Mouse (Mus musculus): ENCODE measurements around the gene Abhd16b. TPM values are rescaled to one million over a fixed set of nuclear protein-coding genes. Genes with fewer than 3 reads are reported as not detected.

Gene Abhd16b
- polyA plus RNA-seq (2012; rRNA removed), result not detected in 2 replicates

DNA sequence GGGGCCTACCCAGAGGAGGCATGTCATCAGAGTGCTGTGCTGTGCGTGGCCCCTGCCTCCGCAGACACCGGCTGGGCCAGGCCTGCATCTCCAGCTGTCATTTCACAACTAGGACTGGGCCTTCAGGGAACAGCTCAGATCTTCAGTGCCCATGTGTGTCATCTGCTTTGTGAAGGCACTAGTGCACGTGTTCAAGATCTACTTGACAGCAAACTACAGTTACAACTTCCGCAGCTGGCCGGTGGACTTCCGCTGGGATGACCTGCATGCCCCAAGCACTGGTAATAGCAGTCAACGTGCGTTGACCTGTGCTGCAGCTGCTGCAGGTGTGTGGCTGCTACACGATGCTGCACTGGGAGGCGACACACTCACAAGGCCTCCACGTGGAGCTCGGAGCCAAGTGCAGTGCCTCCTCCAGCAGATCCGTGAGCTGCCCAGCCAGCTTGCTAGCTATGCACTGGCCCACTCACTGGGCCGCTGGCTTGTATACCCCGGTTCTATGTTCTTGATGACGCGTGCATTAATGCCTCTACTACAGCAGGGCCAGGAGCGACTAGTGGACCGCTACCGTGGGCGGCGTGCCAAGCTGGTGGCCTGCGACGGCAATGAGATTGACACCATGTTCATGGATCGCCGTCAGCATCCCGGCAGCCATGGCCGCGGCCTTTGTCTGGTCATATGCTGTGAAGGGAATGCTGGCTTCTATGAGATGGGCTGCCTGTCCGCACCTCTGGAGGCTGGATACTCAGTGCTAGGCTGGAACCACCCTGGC is at the start of gene Abhd16b:
Gene Abhd16b, plus strand, starts transcription at position 51 of the 772 bp plus-strand sequence.

DNA sequence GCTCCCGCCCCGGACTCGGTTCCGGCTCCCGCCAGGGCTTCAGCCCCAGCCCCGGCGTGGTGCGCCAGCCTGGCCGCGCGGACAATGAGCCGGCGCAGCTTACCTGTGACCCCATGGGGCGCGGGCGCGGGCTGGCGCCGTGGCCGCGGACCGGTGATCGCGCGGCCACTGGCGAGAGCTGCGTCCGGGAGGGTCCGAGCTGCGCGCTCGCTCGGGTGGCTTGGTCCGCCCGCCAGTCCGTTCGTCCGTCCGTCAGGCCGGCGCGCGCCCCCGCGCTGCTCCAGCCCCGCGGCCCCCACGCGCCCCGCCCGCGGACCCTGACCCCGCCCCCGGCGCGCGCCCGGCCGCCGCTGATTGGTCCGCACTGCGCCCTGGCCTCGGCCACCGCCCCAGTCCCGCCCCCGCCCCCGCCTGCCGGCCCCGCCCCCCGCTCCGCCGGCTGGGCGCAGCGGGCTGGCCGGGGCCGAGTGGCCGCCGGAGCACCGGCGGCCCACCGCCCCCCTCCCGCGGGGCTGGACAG is 33.8 kb upstream of the Abhd16b start, which contains the start of gene Zbtb46:
Gene Zbtb46, minus strand, starts transcription at position 274 of the 520 bp plus-strand sequence.

DNA sequence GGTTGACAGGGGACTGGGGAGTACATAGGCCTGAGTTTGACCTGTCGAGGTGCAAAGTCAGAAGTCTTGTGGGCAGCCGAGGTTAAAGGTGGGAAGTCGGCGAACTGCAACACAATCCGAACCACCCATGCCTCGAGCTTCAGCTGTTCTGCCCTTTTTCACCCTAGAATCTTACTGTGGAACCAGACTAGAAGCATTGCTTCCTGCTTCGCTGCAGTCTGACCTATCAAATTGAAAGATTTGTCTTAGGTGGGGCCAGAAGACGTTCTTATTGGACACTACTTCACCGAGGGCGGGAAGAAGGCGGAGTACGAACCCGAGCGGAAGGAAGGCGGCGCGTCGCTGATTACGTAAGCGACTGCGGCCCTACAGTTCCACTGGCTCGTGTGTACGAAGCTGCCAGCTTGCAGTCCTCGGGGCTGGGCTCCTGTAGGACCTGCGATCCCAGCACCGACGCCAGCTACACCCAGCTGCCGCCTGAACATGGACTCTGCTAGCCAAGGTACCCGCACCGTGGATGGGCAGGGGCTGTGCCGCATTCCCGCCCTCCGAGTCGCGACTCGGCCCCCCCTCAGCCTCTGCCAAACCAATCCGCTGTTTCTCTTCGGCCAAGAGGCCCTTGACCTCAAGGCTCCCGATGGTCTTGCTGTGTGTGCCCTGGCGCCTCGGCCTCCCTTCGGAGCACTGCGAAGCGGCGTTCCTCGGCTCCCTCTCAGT is 4.0 kb downstream of the Abhd16b start, which contains the start of gene Tpd52l2:
Gene Tpd52l2, plus strand, starts transcription at position 312 of the 717 bp plus-strand sequence.

DNA sequence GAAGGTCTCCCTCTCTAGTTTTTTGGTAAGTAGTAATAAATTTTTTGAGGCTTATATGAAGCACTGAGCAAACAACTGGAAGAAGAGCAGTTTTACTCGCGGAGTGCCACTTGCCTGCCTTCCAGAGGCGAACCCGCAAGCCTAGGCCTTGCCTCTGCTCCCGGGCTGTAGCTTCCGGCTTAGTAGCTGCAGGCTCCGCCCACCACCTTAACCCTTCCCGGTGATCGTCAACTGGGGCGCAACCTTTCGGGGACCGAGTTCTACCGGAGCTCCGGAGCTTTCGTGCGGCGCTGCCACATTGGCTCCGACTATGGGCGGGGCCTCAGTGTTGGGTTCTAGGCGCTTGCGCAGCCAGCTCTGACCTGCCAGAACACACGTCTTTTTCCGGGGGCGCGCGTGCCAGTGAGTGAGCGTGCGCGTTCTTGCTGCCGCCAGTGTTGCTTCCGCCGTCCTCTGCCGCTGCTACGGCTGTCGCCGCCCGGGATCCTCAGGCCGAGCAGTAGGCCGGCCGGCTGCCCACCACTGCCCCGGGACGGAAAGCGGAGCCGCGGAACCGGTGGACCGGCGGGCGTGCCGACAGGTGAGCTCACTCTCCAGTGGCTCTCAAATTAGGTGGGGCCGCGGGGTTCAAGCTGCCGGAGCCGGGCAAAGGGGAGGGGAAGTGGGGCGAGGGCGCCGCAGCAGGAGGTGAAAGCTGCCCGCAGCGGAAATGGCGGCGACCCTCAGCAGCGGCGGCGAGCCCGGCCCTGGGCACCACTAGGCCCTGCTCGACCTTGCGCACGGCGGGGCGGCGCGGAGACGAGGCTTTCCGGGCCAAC is 27.3 kb downstream of the Abhd16b start, which contains the start of gene Dnajc5:
Gene Dnajc5, plus strand, starts transcription at position 368 of the 818 bp plus-strand sequence.

Other genes with a start within 250 kb of the Abhd16b start
- 11.5 and 13.2 TPM in 2 replicates for gene Gmeb2, start 205.2 kb upstream of the Abhd16b start, polyA plus RNA-seq (2012; rRNA removed)
- 0.06 and 0.10 TPM in 2 replicates for gene Stmn3, start 178.7 kb upstream of the Abhd16b start, polyA plus RNA-seq (2012; rRNA removed)
- 37.4 and 42.3 TPM in 2 replicates for gene Rtel1, start 173.5 kb upstream of the Abhd16b start, polyA plus RNA-seq (2012; rRNA removed)
- gene Zgpat, start 128.3 kb upstream of the Abhd16b start, polyA plus RNA-seq (2012; rRNA removed), result 8.3 and 9.0 TPM in 2 replicates
- 22.0 and 23.4 TPM in 2 replicates for gene Arfrp1, start 127.8 kb upstream of the Abhd16b start, polyA plus RNA-seq (2012; rRNA removed)
- gene Lime1, start 113.1 kb upstream of the Abhd16b start, polyA plus RNA-seq (2012; rRNA removed), result 9.8 and 9.9 TPM in 2 replicates
- gene Zbtb46, start 33.8 kb upstream of the Abhd16b start, polyA plus RNA-seq (2012; rRNA removed), result 5.1 and 5.7 TPM in 2 replicates
- 37.2 and 38.2 TPM in 2 replicates for gene Tpd52l2, start 3.9 kb downstream of the Abhd16b start, polyA plus RNA-seq (2012; rRNA removed)
- 12.5 and 16.1 TPM in 2 replicates for gene Dnajc5, start 27.3 kb downstream of the Abhd16b start, polyA plus RNA-seq (2012; rRNA removed)
- gene Uckl1, start 91.7 kb downstream of the Abhd16b start, polyA plus RNA-seq (2012; rRNA removed), result 30.4 and 33.8 TPM in 2 replicates
- 16.7 and 17.2 TPM in 2 replicates for gene Prpf6, start 98.7 kb downstream of the Abhd16b start, polyA plus RNA-seq (2012; rRNA removed)
- gene Zfp512b, start 99.6 kb downstream of the Abhd16b start, polyA plus RNA-seq (2012; rRNA removed), result 9.4 and 10.4 TPM in 2 replicates
- gene Samd10, start 106.0 kb downstream of the Abhd16b start, polyA plus RNA-seq (2012; rRNA removed), result 1.3 and 1.4 TPM in 2 replicates
- not detected in 2 replicates for gene Gm29797, start 163.8 kb downstream of the Abhd16b start, polyA plus RNA-seq (2012; rRNA removed)
- gene Sox18, start 178.4 kb downstream of the Abhd16b start, polyA plus RNA-seq (2012; rRNA removed), result 3.7 and 5.7 TPM in 2 replicates
- 3.2 and 3.4 TPM in 2 replicates for gene Tcea2, start 187.1 kb downstream of the Abhd16b start, polyA plus RNA-seq (2012; rRNA removed)
- gene Rgs19, start 200.8 kb downstream of the Abhd16b start, polyA plus RNA-seq (2012; rRNA removed), result 17.2 and 17.9 TPM in 2 replicates
- not detected in 2 replicates for gene Lkaaear1, start 205.2 kb downstream of the Abhd16b start, polyA plus RNA-seq (2012; rRNA removed)
- 0.07 and 0.15 TPM in 2 replicates for gene Oprl1, start 221.8 kb downstream of the Abhd16b start, polyA plus RNA-seq (2012; rRNA removed)